In genomic region chr1:174469736-174470135, GRCm38 (mm10) we compare ENCODE assay signal across 8 mouse cellular contexts. TPM values are rescaled to one million over a fixed set of nuclear protein-coding genes. Genes with fewer than 3 reads are reported as not detected.
DNase-seq lines count a peak whose midpoint lies in the region; ATAC-seq and TF ChIP-seq lines count a peak whose summit lies in the region.

No protein-coding gene starts in this region.

- H3K9ac ChIP-seq in heart, postnatal 0 days (replicated peaks; ENCODE audit: low read depth, low read length), result no peak overlapping the region
- H3K9ac ChIP-seq in forebrain, embryonic 12.5 days, result no peak overlapping the region
- H3K9ac ChIP-seq in intestine, embryonic 15.5 days, result no peak overlapping the region
- H3K9ac ChIP-seq in midbrain, embryonic 14.5 days (replicated peaks; ENCODE audit: low read length), result no peak overlapping the region

- intact Hi-C loops in left cerebral cortex, postnatal 25 days (cut with DNase I), result loop anchor here (2.0 to 10.0 kb wide), 5 partner anchors 33 to 1012 kb away; no protein-coding TSS in a partner anchor

- no peaks in the 10 kb centered on the region for H3K9me3 ChIP-seq in heart, postnatal 0 days (replicated peaks; ENCODE audit: control insufficient read depth, low read length)
- no peaks in the 10 kb centered on the region for H3K9me3 ChIP-seq in forebrain, embryonic 12.5 days
- no peaks in the 10 kb centered on the region for H3K9me3 ChIP-seq in intestine, embryonic 15.5 days
- no peaks in the 10 kb centered on the region for H3K9me3 ChIP-seq in midbrain, embryonic 14.5 days (ENCODE audit: control insufficient read depth, low read length)

- no peak overlapping the region for H3K27ac ChIP-seq in heart, postnatal 0 days (ENCODE audit: low read depth)
- no peak overlapping the region for H3K27ac ChIP-seq in forebrain, embryonic 12.5 days
- H3K27ac ChIP-seq in intestine, embryonic 15.5 days, result no peak overlapping the region
- H3K27ac ChIP-seq in midbrain, embryonic 14.5 days (replicated peaks; ENCODE audit: low read depth, low read length), result no peak overlapping the region

- no peaks in the 10 kb centered on the region for H3K27me3 ChIP-seq in heart, postnatal 0 days (ENCODE audit: control insufficient read depth, insufficient read depth, low read length)
- no peaks in the 10 kb centered on the region for H3K27me3 ChIP-seq in forebrain, embryonic 12.5 days
- H3K27me3 ChIP-seq in intestine, embryonic 15.5 days (replicated peaks), result no peaks in the 10 kb centered on the region
- no peaks in the 10 kb centered on the region for H3K27me3 ChIP-seq in midbrain, embryonic 14.5 days (ENCODE audit: control insufficient read depth, insufficient read depth, low read length)

- H3K36me3 ChIP-seq in heart, postnatal 0 days (replicated peaks; ENCODE audit: control insufficient read depth, insufficient read depth, low read length), result no peaks in the 10 kb centered on the region
- H3K36me3 ChIP-seq in forebrain, embryonic 12.5 days (replicated peaks), result no peaks in the 10 kb centered on the region
- H3K36me3 ChIP-seq in intestine, embryonic 15.5 days, result no peaks in the 10 kb centered on the region
- no peaks in the 10 kb centered on the region for H3K36me3 ChIP-seq in midbrain, embryonic 14.5 days (ENCODE audit: control insufficient read depth, insufficient read depth, low read length)

- ATAC-seq in heart, postnatal 0 days (ENCODE audit: insufficient read depth, low read depth), result no peak
- ATAC-seq in forebrain, embryonic 12.5 days (ENCODE audit: low FRiP score), result peak; percentile 84
- peak; percentile 63; the same call in 1 of the 2 replicates for ATAC-seq in intestine, embryonic 15.5 days
- ATAC-seq in midbrain, embryonic 14.5 days (ENCODE audit: low FRiP score, low TSS enrichment), result peak; percentile 79; the same call in 1 of the 2 replicates

- H3K4me3 ChIP-seq in heart, postnatal 0 days (ENCODE audit: low read depth, low read length), result no peak overlapping the region
- no peak overlapping the region for H3K4me3 ChIP-seq in forebrain, embryonic 12.5 days (replicated peaks)
- no peak overlapping the region for H3K4me3 ChIP-seq in intestine, embryonic 15.5 days (replicated peaks)
- H3K4me3 ChIP-seq in midbrain, embryonic 14.5 days (replicated peaks; ENCODE audit: low read depth, low read length), result no peak overlapping the region

- no peak overlapping the region for H3K4me2 ChIP-seq in heart, postnatal 0 days (ENCODE audit: low read depth, low read length)
- H3K4me2 ChIP-seq in forebrain, embryonic 12.5 days, result no peak overlapping the region
- no peak overlapping the region for H3K4me2 ChIP-seq in intestine, embryonic 15.5 days (replicated peaks)
- H3K4me2 ChIP-seq in midbrain, embryonic 14.5 days (ENCODE audit: low read length), result no peak overlapping the region

- TF ChIP-seq CTCF in heart, postnatal 0 days (IDR thresholded peaks at IDR 0.05; ENCODE audit: low read depth), result peak; percentile 95

- 8% methylated on average over 6 of the region's 6 CpGs for WGBS in heart, postnatal 0 days
- WGBS in forebrain, embryonic 12.5 days, result 6% methylated on average over 6 of the region's 6 CpGs
- WGBS in intestine, embryonic 15.5 days, result 1% methylated on average over 6 of the region's 6 CpGs
- WGBS in midbrain, embryonic 14.5 days, result 5% methylated on average over 6 of the region's 6 CpGs

- no peak for TF ChIP-seq EP300 in heart, postnatal 0 days (IDR thresholded peaks at IDR 0.05; ENCODE audit: low read depth)

- H3K4me1 ChIP-seq in heart, postnatal 0 days (ENCODE audit: control insufficient read depth, insufficient read depth), result no peaks in the 10 kb centered on the region
- H3K4me1 ChIP-seq in forebrain, embryonic 12.5 days, result no peaks in the 10 kb centered on the region
- no peaks in the 10 kb centered on the region for H3K4me1 ChIP-seq in intestine, embryonic 15.5 days (replicated peaks)
- no peaks in the 10 kb centered on the region for H3K4me1 ChIP-seq in midbrain, embryonic 14.5 days (ENCODE audit: control insufficient read depth, insufficient read depth, low read length)

- DNase-seq in heart, postnatal 0 days (ENCODE audit: low spot score), result peak; percentile 41
- DNase-seq in heart, adult 9 months (ENCODE audit: low spot score in 2 of 2), result no peak
- DNase-seq in c-Kit-positive CD71-positive TER-119-positive erythroid progenitor cells, embryonic 14.5 days (ENCODE audit: low spot score), result peak; percentile 21
- peak; percentile 53 to 77 for DNase-seq in left cerebral cortex, postnatal 25 days (ENCODE audit: low spot score in 2 of 2)
- DNase-seq in midbrain, embryonic 14.5 days, result peak; percentile 88
- peak; percentile 3 for DNase-seq in thymus, postnatal 25 days

RNA-seq across cellular contexts. Expression of gene Olfr220, which starts 27.9 kb away (rescaled TPM):
- not detected in 2 replicates for total RNA-seq in heart, postnatal 0 days (2014; rRNA removed; ENCODE audit: low replicate concordance)
- polyA plus RNA-seq in heart, postnatal 0 days (2015; fragmentation: Nextera tagmentation; extraction: Ambion mirVana), result not detected in 2 replicates
- polyA plus RNA-seq in forebrain, embryonic 12.5 days (2016; fragmentation: Nextera tagmentation; extraction: Ambion mirVana), result 0.06 TPM in 1 of 2 replicates, not detected in the other
- not detected in 2 replicates for polyA plus RNA-seq in intestine, embryonic 15.5 days (2015; fragmentation: Nextera tagmentation; extraction: Ambion mirVana)
- not detected for total RNA-seq in left cerebral cortex, postnatal 25 days (2021)
- not detected in 2 replicates for polyA plus RNA-seq in midbrain, embryonic 14.5 days (2014; fragmentation: Nextera tagmentation; extraction: Ambion mirVana)

RNA-seq across cellular contexts. Expression of gene Fmn2, which starts 31.9 kb away (rescaled TPM):
- total RNA-seq in heart, postnatal 0 days (2014; rRNA removed; ENCODE audit: low replicate concordance), result 0.27 TPM in 1 of 2 replicates, not detected in the other
- 0.07 and 0.10 TPM in 2 replicates for polyA plus RNA-seq in heart, postnatal 0 days (2015; fragmentation: Nextera tagmentation; extraction: Ambion mirVana)
- polyA plus RNA-seq in forebrain, embryonic 12.5 days (2016; fragmentation: Nextera tagmentation; extraction: Ambion mirVana), result 7.1 and 8.6 TPM in 2 replicates
- polyA plus RNA-seq in intestine, embryonic 15.5 days (2015; fragmentation: Nextera tagmentation; extraction: Ambion mirVana), result 0.89 and 1.2 TPM in 2 replicates
- total RNA-seq in left cerebral cortex, postnatal 25 days (2021), result 10 to 100 TPM; 65.1 to 67.9 TPM
- 9.4 and 10.3 TPM in 2 replicates for polyA plus RNA-seq in midbrain, embryonic 14.5 days (2014; fragmentation: Nextera tagmentation; extraction: Ambion mirVana)

RNA-seq across cellular contexts. Expression of gene Olfr414, which starts 45.9 kb away (rescaled TPM):
- total RNA-seq in heart, postnatal 0 days (2014; rRNA removed; ENCODE audit: low replicate concordance), result not detected in 2 replicates
- not detected in 2 replicates for polyA plus RNA-seq in heart, postnatal 0 days (2015; fragmentation: Nextera tagmentation; extraction: Ambion mirVana)
- polyA plus RNA-seq in forebrain, embryonic 12.5 days (2016; fragmentation: Nextera tagmentation; extraction: Ambion mirVana), result not detected in 2 replicates
- polyA plus RNA-seq in intestine, embryonic 15.5 days (2015; fragmentation: Nextera tagmentation; extraction: Ambion mirVana), result not detected in 2 replicates
- not detected for total RNA-seq in left cerebral cortex, postnatal 25 days (2021)
- not detected in 2 replicates for polyA plus RNA-seq in midbrain, embryonic 14.5 days (2014; fragmentation: Nextera tagmentation; extraction: Ambion mirVana)

Comparison
In these comparisons a context has a peak if more than half of its experiments do, and no peak if none do; other contexts are left out.
1. DNase-seq: peak in heart, postnatal 0 days (single experiment), c-Kit-positive CD71-positive TER-119-positive erythroid progenitor cells, embryonic 14.5 days (single experiment), left cerebral cortex, postnatal 25 days (2 of 2), midbrain, embryonic 14.5 days (single experiment) and thymus, postnatal 25 days (single experiment); none in heart, adult 9 months (0 of 2).